Mouse (Mus musculus): ENCODE results near the gene Fam228a. TPM values are rescaled to one million over a fixed set of nuclear protein-coding genes. Genes with fewer than 3 reads are reported as not detected.

Gene Fam228a
- polyA plus RNA-seq (2017; shearing (Covaris generic)), result 0.19 TPM

DNA sequence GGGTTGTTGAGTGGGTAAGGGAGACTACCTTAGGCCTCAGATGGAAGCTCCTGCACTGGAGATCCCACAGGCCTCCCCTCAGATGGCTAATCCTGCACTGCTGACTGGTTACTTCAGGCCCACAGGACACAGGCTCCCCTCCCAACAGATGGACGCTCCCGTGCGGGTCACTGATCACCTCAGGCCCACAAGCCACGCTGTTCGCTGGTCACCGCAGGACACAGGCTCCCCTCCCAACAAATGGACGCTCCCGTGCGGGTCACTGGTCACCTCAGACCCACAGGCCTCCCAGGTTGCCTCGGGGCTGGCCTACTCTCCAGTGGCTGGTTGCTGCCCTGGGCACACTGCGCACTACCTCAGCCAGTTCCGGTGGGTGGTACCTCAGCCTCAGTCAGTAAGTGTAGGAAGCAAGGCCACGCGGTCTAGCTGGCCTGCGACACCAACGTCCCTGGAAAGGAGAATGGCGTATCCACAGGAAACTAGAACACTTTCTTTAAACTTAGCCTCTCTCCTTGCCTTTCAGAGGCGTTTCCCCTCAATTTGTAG lies at the start of gene Fam228a:
Gene Fam228a (minus strand): TSS at position 400 of the 546 bp plus-strand sequence.

DNA sequence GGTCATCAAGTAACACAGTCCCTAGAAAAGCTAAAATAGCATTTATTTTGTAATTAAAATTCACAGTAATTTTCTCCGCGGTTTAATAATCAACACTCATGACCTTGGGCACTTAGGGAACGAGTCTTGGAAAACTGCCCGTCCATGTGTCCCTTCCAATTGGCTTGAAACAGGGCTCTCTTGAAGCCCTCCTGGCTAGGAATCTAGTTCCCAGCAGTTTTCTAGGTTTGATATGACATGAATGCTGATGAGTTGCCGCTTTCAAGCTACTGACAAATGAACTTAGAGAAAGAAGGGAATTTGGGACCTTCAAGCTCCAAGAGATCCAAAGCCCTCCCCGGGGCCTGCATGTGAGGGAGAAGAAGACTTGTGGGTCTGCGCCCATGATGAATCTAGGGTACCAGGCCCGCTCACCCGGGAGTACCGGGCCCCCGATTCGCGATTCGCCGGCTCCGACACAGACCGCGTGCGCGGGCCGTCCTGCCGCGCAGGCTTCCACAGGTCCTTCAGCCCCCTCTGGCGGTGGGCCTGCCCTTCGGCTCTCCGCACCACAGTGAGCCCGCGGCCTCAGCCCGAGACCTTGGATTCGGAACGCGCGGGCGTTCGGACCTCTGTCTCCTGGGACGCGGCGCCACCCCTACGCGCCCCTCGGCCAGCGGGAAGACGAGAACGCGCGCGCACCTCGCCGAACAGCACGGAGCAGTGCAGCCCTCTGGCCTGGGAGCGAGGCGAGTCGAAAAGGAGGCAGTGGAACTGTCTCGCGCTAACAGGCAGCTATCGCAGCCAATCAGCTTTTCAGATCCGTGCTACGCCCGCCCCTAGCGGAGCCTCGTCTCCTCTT lies 30.5 kb upstream of the Fam228a start, which contains the start of the genes Pfn4 and Fam228b:
Gene Pfn4 (plus strand): TSS at position 531 of the 841 bp plus-strand sequence.
Gene Fam228b (minus strand): TSS at position 776 of the 841 bp plus-strand sequence.

Other genes with a start within 250 kb of the Fam228a start
- gene Itsn2, start 145.8 kb downstream of the Fam228a start, polyA plus RNA-seq (2017; shearing (Covaris generic)), result 206 TPM
- not detected for gene Gm3625, start 145.5 kb downstream of the Fam228a start, polyA plus RNA-seq (2017; shearing (Covaris generic))
- not detected for gene Pfn4, start 30.6 kb upstream of the Fam228a start, polyA plus RNA-seq (2017; shearing (Covaris generic))
- gene Fam228b, start 30.8 kb upstream of the Fam228a start, polyA plus RNA-seq (2017; shearing (Covaris generic)), result not detected
- 314 TPM for gene Sf3b6, start 79.1 kb upstream of the Fam228a start, polyA plus RNA-seq (2017; shearing (Covaris generic))
- not detected for gene Fkbp1b, start 103.2 kb upstream of the Fam228a start, polyA plus RNA-seq (2017; shearing (Covaris generic))
- 9.2 TPM for gene Wdcp, start 104.9 kb upstream of the Fam228a start, polyA plus RNA-seq (2017; shearing (Covaris generic))
- gene Mfsd2b, start 135.9 kb upstream of the Fam228a start, polyA plus RNA-seq (2017; shearing (Covaris generic)), result 0.32 TPM
- 58.2 TPM for gene Ubxn2a, start 169.3 kb upstream of the Fam228a start, polyA plus RNA-seq (2017; shearing (Covaris generic))
- 60.1 TPM for gene Atad2b, start 178.9 kb upstream of the Fam228a start, polyA plus RNA-seq (2017; shearing (Covaris generic))

Data from naive thymus-derived CD4-positive, alpha-beta T cell, adult 5 months (primary cell).